Mouse (Mus musculus) bone marrow, adult 2 months (tissue): ENCODE measurements around the gene Srsf2. TPM values are rescaled to one million over a fixed set of nuclear protein-coding genes. Genes with fewer than 3 reads are reported as not detected.
A peak's percentile ranks its signal among the peaks of the same experiment; 100 is the strongest.

Source experiments
- H3K27ac ChIP-seq: fragments of 200-500 bp; 2 replicates; pipeline ENCODE4 v1.5.1; 2012; ENCODE audit warnings: low read depth, mild to moderate bottlenecking, control low read depth, inconsistent platforms, low read length; ENCODE audit not compliant: control insufficient read depth, poor library complexity, insufficient read depth
- H3K4me1 ChIP-seq: fragments of 200-500 bp; 2 replicates; pipeline ENCODE4 v1.6.1; 2011; ENCODE audit warnings: low read length; ENCODE audit not compliant: control insufficient read depth, insufficient read depth
- H3K4me3 ChIP-seq: fragments of 200-500 bp; replicated peaks from 2 replicates; pipeline ENCODE3; 2011; ENCODE audit warnings: mild to moderate bottlenecking, low read depth, low read length, control low read depth; ENCODE audit not compliant: control insufficient read depth
- CTCF ChIP-seq: fragments of 200-500 bp; IDR thresholded peaks from 2 replicates; pipeline ENCODE4 v1.5.1; 2011; ENCODE audit warnings: low read length, control low read depth; ENCODE audit not compliant: control insufficient read depth, insufficient read depth
- POLR2A ChIP-seq: fragments of 200-500 bp; IDR thresholded peaks from 2 replicates; pipeline ENCODE4 v1.6.1; 2011; ENCODE audit warnings: low read depth, mild to moderate bottlenecking, control low read depth, low read length, borderline replicate concordance; ENCODE audit not compliant: control insufficient read depth
- WGBS: fragments of 180-500 bp; shearing (Covaris S2); methylation state at CpG from one replicate; pipeline ENCODE4 v1.1.7; 2018; 5-methylcytosine and 5-hydroxymethylcytosine counted together
- polyA plus RNA-seq: library from polyadenylated mRNA; stranded (reverse); fragments of >200 nt; gene quantifications from 2 replicates; pipeline ENCODE4 v1.2.4, GENCODE M21; 2011; ENCODE audit warnings: low replicate concordance; ENCODE audit not compliant: missing spikeins, insufficient read depth, insufficient read length

Gene Srsf2
- polyA plus RNA-seq, 1 experiment = 524 TPM

GRCm38 (mm10) chr11:116865945-116866585 lies 13.2 kb upstream of the Srsf2 start:
- no peak for TF ChIP-seq CTCF
- Histone ChIP-seq H3K4me3 (no peak overlapping the region), H3K4me1 (no peaks in the 10 kb centered on the region), H3K27ac (no peak overlapping the region)
- 83% methylated on average over 12 of the region's 12 CpGs for WGBS

GRCm38 (mm10) chr11:116864444-116864843 lies 11.6 kb upstream of the Srsf2 start:
- TF ChIP-seq POLR2A (no peak), CTCF (no peak)
- H3K4me3 ChIP-seq = no peak overlapping the region
- WGBS = 93% methylated on average over 10 of the region's 10 CpGs
- no peak overlapping the region for H3K27ac ChIP-seq
- no peaks in the 10 kb centered on the region for H3K4me1 ChIP-seq

- Histone ChIP-seq H3K27ac (no peak overlapping the region), H3K4me1 (no peaks in the 10 kb centered on the region; the same call in 1 of the 2 replicates), H3K4me3 (no peak overlapping the region)
- WGBS = 84% methylated on average over 12 of the region's 12 CpGs
- TF ChIP-seq POLR2A (no peak), CTCF (no peak)
Measured at GRCm38 (mm10) chr11:116857183-116857850, 4.4 kb upstream of the Srsf2 start.

GRCm38 (mm10) chr11:116854279-116854678 lies 1.4 kb upstream of the Srsf2 start:
- Histone ChIP-seq H3K27ac (no peak overlapping the region; the same call in 1 of the 2 replicates), H3K4me1 (no peaks in the 10 kb centered on the region; the same call in none of the 2 replicates), H3K4me3 (peak overlapping the region; percentile 92)
- 7% methylated on average over 10 of the region's 10 CpGs for WGBS
- TF ChIP-seq CTCF (no peak), POLR2A (no peak)

- TF ChIP-seq POLR2A (peak; percentile 86; the same call in 1 of the 2 replicates), CTCF (no peak)
- Histone ChIP-seq H3K27ac (peak overlapping the region; percentile 99), H3K4me3 (peak overlapping the region; percentile 92), H3K4me1 (no peaks in the 10 kb centered on the region; the same call in none of the 2 replicates)
- under 1% methylated on average over 36 of the region's 36 CpGs for WGBS
Measured at GRCm38 (mm10) chr11:116853512-116853928, 626 bp upstream of the Srsf2 start.

- Histone ChIP-seq H3K4me3 (peak within 1 kb of the TSS; percentile 100), H3K27ac (peak within 1 kb of the TSS; percentile 99), H3K4me1 (no peaks in the 10 kb centered on the region; the same call in none of the 2 replicates)
- TF ChIP-seq CTCF (no peak), POLR2A (peak; percentile 35; the same call in 1 of the 2 replicates)
- WGBS = under 1% methylated on average over 81 of the region's 91 CpGs
Measured at GRCm38 (mm10) chr11:116852291-116852890, 503 bp downstream of the Srsf2 start, which contains the start of gene Mfsd11. Mfsd11 (plus strand) TSS chr11:116852440.

GRCm38 (mm10) chr11:116851576-116852290 lies 1.2 kb downstream of the Srsf2 start:
- Histone ChIP-seq H3K4me1 (no peaks in the 10 kb centered on the region; the same call in none of the 2 replicates), H3K4me3 (peak overlapping the region; percentile 100), H3K27ac (peak overlapping the region; percentile 99)
- 1% methylated on average over 29 of the region's 29 CpGs for WGBS
- no peak; the same call in 1 of the 2 replicates for TF ChIP-seq POLR2A
- no peak for TF ChIP-seq CTCF
